Mouse (Mus musculus): ENCODE results near the gene Pck2.

Pck2 gene

GRCm38 (mm10) chr14:55598521-55599390 is 58.7 kb downstream of the Pck2 start:
- no peak for DNase-seq (ENCODE audit: low spot score in 2 of 2)

Measured in urinary bladder, postnatal 4 days (tissue).